Mouse (Mus musculus) bone marrow macrophage, adult 2 months (primary cell): ENCODE data around the gene Itgal.

Source experiments
- CTCF ChIP-seq: IDR thresholded peaks from 2 replicates; pipeline ENCODE4 v1.5.1; 2012; ENCODE audit warnings: low read depth, mild to moderate bottlenecking, low read length, moderate library complexity
- POLR2A ChIP-seq: IDR thresholded peaks from 2 replicates; pipeline ENCODE4 v1.6.1; 2012; ENCODE audit warnings: mild to moderate bottlenecking, low read depth, low read length, borderline replicate concordance

GRCm38 (mm10) chr7:127358472-127358871, 62.4 kb downstream of the Itgal start:
- no peak for TF ChIP-seq CTCF
- TF ChIP-seq POLR2A, result no peak
